Mouse (Mus musculus) thymus, adult 2 months (tissue): Measurements from ENCODE around the gene Isg20l2.

Experiments used
- CTCF ChIP-seq: fragments of 200-500 bp; IDR thresholded peaks from 2 replicates; pipeline ENCODE4 v1.5.1; 2012; ENCODE audit warnings: mild to moderate bottlenecking, control low read depth, low read length, moderate library complexity, borderline replicate concordance; ENCODE audit not compliant: control insufficient read depth, poor library complexity, insufficient read depth; ENCODE audit errors: extremely low read depth
- POLR2A ChIP-seq: fragments of 200-500 bp; IDR thresholded peaks from 2 replicates; pipeline ENCODE4 v1.6.1; 2012; ENCODE audit warnings: mild to moderate bottlenecking, low read length, control low read depth, moderate library complexity; ENCODE audit not compliant: control insufficient read depth, poor library complexity, insufficient read depth; ENCODE audit errors: extremely low read depth

DNA sequence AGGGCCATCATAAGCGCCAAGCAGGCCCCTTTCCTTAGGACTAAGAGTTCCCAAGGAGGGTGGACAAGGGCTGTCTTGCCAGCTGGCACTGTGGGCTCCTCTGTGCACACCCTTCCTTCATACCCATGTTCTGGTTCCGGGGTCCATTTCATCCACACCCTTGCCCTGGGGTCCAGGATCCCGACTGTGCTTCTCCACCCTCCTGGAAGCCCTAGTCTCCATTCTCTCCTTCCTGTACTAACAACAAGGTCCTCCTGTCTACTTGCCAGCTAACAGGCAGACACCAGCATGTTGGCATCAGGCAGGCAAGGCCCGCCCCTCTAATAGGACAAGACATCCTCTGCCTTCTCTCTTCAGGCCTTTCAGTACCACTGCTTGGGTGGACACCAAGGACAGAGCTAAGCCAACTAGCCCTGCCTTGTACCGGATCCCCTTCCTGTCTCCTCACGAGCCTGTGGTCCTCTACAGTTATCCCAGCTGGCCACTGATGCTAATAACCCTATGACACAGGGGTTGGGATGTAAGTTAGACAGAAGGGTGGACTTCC is 51.2 kb downstream of the Isg20l2 start:
- TF ChIP-seq POLR2A (no peak), CTCF (no peak)
